Mouse (Mus musculus) NIH3T3 (cell line): Measurements from ENCODE around the gene Bcl2l12.

Experiments
- DNase-seq: peaks from one replicate; pipeline ENCODE4 v3.0.0-alpha.2; 2012; ENCODE audit warnings: low read depth

Gene Bcl2l12

GRCm38 (mm10) chr7:44998501-44998955, at the start of gene Bcl2l12:
Bcl2l12 (minus strand) TSS chr7:44998712.
- peak; percentile 78 for DNase-seq

GRCm38 (mm10) chr7:45047491-45047890, 49.0 kb upstream of the Bcl2l12 start:
- no peak for DNase-seq

GRCm38 (mm10) chr7:45046853-45047350, 48.4 kb upstream of the Bcl2l12 start:
- no peak for DNase-seq

- no peak for DNase-seq
These were observed 47.2 kb upstream of the Bcl2l12 start for GRCm38 (mm10) chr7:45045741-45046140.

GRCm38 (mm10) chr7:45043307-45043706, 44.8 kb upstream of the Bcl2l12 start:
- DNase-seq, result no peak

- DNase-seq, result no peak
These were observed 42.3 kb upstream of the Bcl2l12 start for GRCm38 (mm10) chr7:45040851-45041250.

GRCm38 (mm10) chr7:45038411-45038810, 39.9 kb upstream of the Bcl2l12 start:
- no peak for DNase-seq

- DNase-seq, result peak; percentile 76
These were observed 39.3 kb upstream of the Bcl2l12 start for GRCm38 (mm10) chr7:45037720-45038361.

GRCm38 (mm10) chr7:45036702-45037101, 38.2 kb upstream of the Bcl2l12 start:
- DNase-seq, result no peak

GRCm38 (mm10) chr7:45035631-45036030, 37.1 kb upstream of the Bcl2l12 start:
- DNase-seq, result peak; percentile 85

GRCm38 (mm10) chr7:45033722-45034359, 35.3 kb upstream of the Bcl2l12 start:
- no peak for DNase-seq

GRCm38 (mm10) chr7:45030857-45031256, 32.3 kb upstream of the Bcl2l12 start:
- DNase-seq, result no peak

- DNase-seq, result no peak
These were observed 31.5 kb upstream of the Bcl2l12 start for GRCm38 (mm10) chr7:45029995-45030394.

GRCm38 (mm10) chr7:45028351-45028750, 29.8 kb upstream of the Bcl2l12 start:
- no peak for DNase-seq

- DNase-seq, result no peak
These were observed 29.2 kb upstream of the Bcl2l12 start for GRCm38 (mm10) chr7:45027761-45028160.

- peak; percentile 49 for DNase-seq
These were observed 27.7 kb upstream of the Bcl2l12 start for GRCm38 (mm10) chr7:45026256-45026655.

- DNase-seq, result no peak
These were observed 27.2 kb upstream of the Bcl2l12 start for GRCm38 (mm10) chr7:45025601-45026220.

GRCm38 (mm10) chr7:45024281-45025248, 26.1 kb upstream of the Bcl2l12 start:
- peak; percentile 37 for DNase-seq

GRCm38 (mm10) chr7:45023711-45024110, 25.2 kb upstream of the Bcl2l12 start:
- DNase-seq, result peak; percentile 64

- DNase-seq, result no peak
These were observed 21.7 kb upstream of the Bcl2l12 start for GRCm38 (mm10) chr7:45020225-45020624.

- DNase-seq, result peak; percentile 94
These were observed 20.6 kb upstream of the Bcl2l12 start for GRCm38 (mm10) chr7:45019031-45019571.
